Comparison of ENCODE assay signal across 18 mouse cellular contexts in the genomic region with DNA sequence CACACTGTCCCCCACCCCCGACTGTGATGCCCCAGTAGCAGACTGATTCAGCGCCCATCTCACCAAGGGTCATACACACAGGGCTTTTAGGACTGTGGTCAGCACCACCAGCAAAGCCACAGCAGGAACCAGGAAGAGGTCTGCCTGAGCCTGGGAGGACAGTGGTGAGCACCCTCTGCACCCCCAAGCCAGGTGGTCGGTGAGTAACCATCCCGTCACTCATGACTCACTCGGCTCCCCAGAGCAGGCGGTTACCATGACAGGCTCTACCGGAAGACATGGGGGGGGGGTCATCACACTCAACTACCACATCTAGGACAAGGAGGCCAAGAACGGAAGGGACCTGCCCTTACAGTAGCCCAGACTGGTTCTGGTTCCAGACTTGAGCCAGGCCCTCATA. TPM values are rescaled to one million over a fixed set of nuclear protein-coding genes. Genes with fewer than 3 reads are reported as not detected.
DNase-seq lines count a peak whose midpoint lies in the region; ATAC-seq and TF ChIP-seq lines count a peak whose summit lies in the region.
"Had no signal": no experiment of that assay in that cellular context is flagged by ENCODE, and none has a peak within 500 bp of the region (broad histone marks: within the 10 kb centered on the region; RNA-seq: fewer than 3 reads in every experiment).

No protein-coding gene starts in this region.

- no peaks in the 10 kb centered on the region for H3K9me3 ChIP-seq in midbrain, embryonic 12.5 days
- H3K9me3 ChIP-seq in midbrain, postnatal 0 days (ENCODE audit: low read length): no peaks in the 10 kb centered on the region
- H3K9me3 ChIP-seq in hindbrain, embryonic 13.5 days: no peaks in the 10 kb centered on the region
- H3K9me3 ChIP-seq in neural tube, embryonic 13.5 days: no peaks in the 10 kb centered on the region
- H3K9me3 ChIP-seq: heart, embryonic 13.5 days; kidney, embryonic 15.5 days; limb, embryonic 13.5 days had no signal

- peak overlapping the region; percentile 94 for H3K4me2 ChIP-seq in midbrain, embryonic 12.5 days (replicated peaks)
- H3K4me2 ChIP-seq in midbrain, postnatal 0 days (ENCODE audit: low read depth, low read length, poor library complexity, severe bottlenecking): no peak overlapping the region
- H3K4me2 ChIP-seq in hindbrain, embryonic 13.5 days: peak overlapping the region; percentile 100
- peak overlapping the region; percentile 99 for H3K4me2 ChIP-seq in neural tube, embryonic 13.5 days
- H3K4me2 ChIP-seq: heart, embryonic 13.5 days; kidney, embryonic 15.5 days had no signal

- H3K4me3 ChIP-seq in midbrain, embryonic 12.5 days: no peak overlapping the region
- H3K4me3 ChIP-seq in midbrain, postnatal 0 days (ENCODE audit: low read depth, low read length): no peak overlapping the region
- H3K4me3 ChIP-seq in hindbrain, embryonic 13.5 days: no peak overlapping the region
- no peak overlapping the region for H3K4me3 ChIP-seq in neural tube, embryonic 13.5 days
- H3K4me3 ChIP-seq: heart, embryonic 13.5 days; kidney, embryonic 15.5 days; limb, embryonic 13.5 days had no signal

- peaks cover 76% of the 10 kb centered on the region for H3K4me1 ChIP-seq in midbrain, embryonic 12.5 days
- H3K4me1 ChIP-seq in midbrain, postnatal 0 days (ENCODE audit: insufficient read depth, low read length): peaks cover 11% of the 10 kb centered on the region; the same call in 1 of the 2 replicates
- H3K4me1 ChIP-seq in hindbrain, embryonic 13.5 days (replicated peaks): peaks cover 76% of the 10 kb centered on the region
- H3K4me1 ChIP-seq in neural tube, embryonic 13.5 days (replicated peaks): peaks cover 84% of the 10 kb centered on the region

- TF ChIP-seq CTCF in midbrain, postnatal 0 days (IDR thresholded peaks at IDR 0.05): no peak

- no peak overlapping the region for H3K9ac ChIP-seq in midbrain, embryonic 12.5 days (replicated peaks)
- no peak overlapping the region for H3K9ac ChIP-seq in midbrain, postnatal 0 days (replicated peaks; ENCODE audit: low read length, poor library complexity, severe bottlenecking)
- 0 out of 2 replicates have a peak overlapping the region, but pooled peaks have one; percentile 8 for H3K9ac ChIP-seq in hindbrain, embryonic 13.5 days
- H3K9ac ChIP-seq in neural tube, embryonic 13.5 days: 0 out of 2 replicates have a peak overlapping the region, but pooled peaks have one; percentile 82
- H3K9ac ChIP-seq: heart, embryonic 13.5 days; kidney, embryonic 15.5 days; limb, embryonic 13.5 days; liver, postnatal 0 days had no signal

- H3K27me3 ChIP-seq in midbrain, embryonic 12.5 days: peaks cover 80% of the 10 kb centered on the region
- peaks cover 39% of the 10 kb centered on the region for H3K27me3 ChIP-seq in midbrain, postnatal 0 days (ENCODE audit: insufficient read depth, low read length)
- peaks cover 50% of the 10 kb centered on the region for H3K27me3 ChIP-seq in hindbrain, embryonic 13.5 days
- peaks cover 56% of the 10 kb centered on the region for H3K27me3 ChIP-seq in neural tube, embryonic 13.5 days

- no peaks in the 10 kb centered on the region for H3K36me3 ChIP-seq in midbrain, embryonic 12.5 days
- no peaks in the 10 kb centered on the region for H3K36me3 ChIP-seq in midbrain, postnatal 0 days (ENCODE audit: insufficient read depth, low read length)
- no peaks in the 10 kb centered on the region for H3K36me3 ChIP-seq in hindbrain, embryonic 13.5 days
- H3K36me3 ChIP-seq in neural tube, embryonic 13.5 days: no peaks in the 10 kb centered on the region
- H3K36me3 ChIP-seq: heart, embryonic 13.5 days; kidney, embryonic 15.5 days; limb, embryonic 13.5 days had no signal

- no peak overlapping the region for H3K27ac ChIP-seq in midbrain, embryonic 12.5 days (replicated peaks)
- H3K27ac ChIP-seq in midbrain, postnatal 0 days (ENCODE audit: low read depth, low read length): no peak overlapping the region
- no peak overlapping the region for H3K27ac ChIP-seq in hindbrain, embryonic 13.5 days
- no peak overlapping the region for H3K27ac ChIP-seq in neural tube, embryonic 13.5 days (replicated peaks)
- H3K27ac ChIP-seq: heart, embryonic 13.5 days; kidney, embryonic 15.5 days; limb, embryonic 13.5 days; macrophage had no signal

- ATAC-seq in midbrain, embryonic 12.5 days (ENCODE audit: low FRiP score, low read depth): no peak
- no peak for ATAC-seq in midbrain, postnatal 0 days (ENCODE audit: low FRiP score)
- no peak for ATAC-seq in hindbrain, embryonic 13.5 days (ENCODE audit: low FRiP score)
- ATAC-seq in neural tube, embryonic 13.5 days (ENCODE audit: low read depth): no peak
- ATAC-seq: liver, postnatal 0 days had no signal

- 79% methylated on average over 8 of the region's 8 CpGs for WGBS in midbrain, embryonic 12.5 days
- 86% methylated on average over 8 of the region's 8 CpGs for WGBS in midbrain, postnatal 0 days
- WGBS in hindbrain, embryonic 13.5 days: 74% methylated on average over 8 of the region's 8 CpGs
- 69% methylated on average over 8 of the region's 8 CpGs for WGBS in neural tube, embryonic 13.5 days

- DNase-seq in midbrain, postnatal 0 days (ENCODE audit: low spot score): no peak
- peak; percentile 34 for DNase-seq in brain, adult 2 months (ENCODE audit: low read depth, low spot score)
- DNase-seq in frontal cortex, postnatal 25 days (ENCODE audit: low spot score in 2 of 2): no peak
- DNase-seq in layer of hippocampus, postnatal 25 days (ENCODE audit: extremely low spot score in 1 of 2, low spot score in 1 of 2): no peak
- no peak for DNase-seq in right cerebral cortex, postnatal 10 days (ENCODE audit: low spot score in 2 of 2)
- DNase-seq: cerebellum, postnatal 25 days; gastrocnemius, postnatal 25 days; liver, postnatal 0 days; spleen, adult 18-20 months; thymus, postnatal 14 days had no signal

RNA-seq across cellular contexts. Expression of a gene that starts 7.7 kb away (rescaled TPM):
- 68.3 and 86.4 TPM in 2 replicates for polyA plus RNA-seq in midbrain, embryonic 12.5 days (2016; fragmentation: Nextera tagmentation; extraction: Ambion mirVana)
- 26.3 and 34.3 TPM in 2 replicates for total RNA-seq in midbrain, postnatal 0 days (2014; rRNA removed)
- 19.0 and 19.5 TPM in 2 replicates for polyA plus RNA-seq in midbrain, postnatal 0 days (2015; fragmentation: Nextera tagmentation; extraction: Ambion mirVana)
- 40.1 and 47.2 TPM in 2 replicates for polyA plus RNA-seq in hindbrain, embryonic 13.5 days (2015; fragmentation: Nextera tagmentation; extraction: Ambion mirVana)
- 34.2 and 37.7 TPM in 2 replicates for polyA plus RNA-seq in neural tube, embryonic 13.5 days (2015; fragmentation: Nextera tagmentation; extraction: Ambion mirVana)
- 10 to 100 TPM; 45.3 to 46.9 TPM for total RNA-seq in layer of hippocampus, postnatal 25 days (2021)
- total RNA-seq: gastrocnemius, postnatal 25 days; hematopoietic stem cell, adult 5-6 weeks had no signal
- polyA plus RNA-seq: macrophage had no signal

Comparison
In these comparisons a context has a peak if more than half of its experiments do, and no peak if none do; other contexts are left out.
1. H3K9ac ChIP-seq: peak in hindbrain, embryonic 13.5 days (single experiment) and neural tube, embryonic 13.5 days (single experiment); none in midbrain, embryonic 12.5 days (single experiment) and midbrain, postnatal 0 days (single experiment).